Mouse (Mus musculus): ENCODE results near the gene Nudt9.

The Nudt9 gene

DNA sequence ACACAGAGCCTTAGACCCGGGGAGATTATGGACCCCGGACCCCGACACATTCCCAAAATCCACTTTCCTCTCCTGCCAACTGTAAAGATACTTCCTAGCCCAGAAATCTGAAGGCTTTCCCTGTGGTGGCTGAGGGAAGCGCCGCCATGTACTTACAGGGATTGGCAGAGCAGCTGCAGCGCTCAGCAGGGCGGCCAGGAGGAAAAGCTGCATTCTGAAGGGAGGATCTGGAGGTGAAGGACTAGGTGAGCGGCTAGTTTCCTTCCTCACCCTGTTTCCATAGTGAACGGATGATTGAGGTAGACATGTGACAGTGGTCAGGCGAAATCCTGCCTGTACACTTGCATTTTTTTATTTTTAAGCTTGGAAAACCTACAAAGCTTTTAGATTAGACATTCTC lies 30.3 kb downstream of the Nudt9 start:
- DNase-seq (ENCODE audit: low spot score in 2 of 2), result no peak

DNA sequence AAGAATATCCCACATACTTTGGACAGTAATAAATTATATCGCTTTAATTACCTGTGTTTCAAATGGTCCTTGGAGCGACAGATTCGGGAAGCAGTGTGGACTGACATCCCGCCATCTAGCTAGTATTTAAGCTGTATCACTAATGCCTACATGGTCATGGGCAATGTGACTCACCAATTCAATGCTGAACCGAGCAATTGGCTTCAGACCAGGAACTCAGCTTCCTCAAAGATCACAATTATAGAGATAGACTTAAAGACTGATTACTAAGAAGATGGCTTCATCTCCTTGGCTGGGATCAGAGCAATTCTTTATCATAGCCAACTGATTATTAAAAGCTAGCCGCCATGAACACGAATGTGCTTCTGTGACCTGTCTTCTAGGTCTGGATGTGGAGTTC lies 31.4 kb downstream of the Nudt9 start, which contains the start of gene Gm17660:
Gene Gm17660 (minus strand): TSS at position 101 of the 400 bp plus-strand sequence.
- DNase-seq (ENCODE audit: low spot score in 2 of 2), result no peak

DNA sequence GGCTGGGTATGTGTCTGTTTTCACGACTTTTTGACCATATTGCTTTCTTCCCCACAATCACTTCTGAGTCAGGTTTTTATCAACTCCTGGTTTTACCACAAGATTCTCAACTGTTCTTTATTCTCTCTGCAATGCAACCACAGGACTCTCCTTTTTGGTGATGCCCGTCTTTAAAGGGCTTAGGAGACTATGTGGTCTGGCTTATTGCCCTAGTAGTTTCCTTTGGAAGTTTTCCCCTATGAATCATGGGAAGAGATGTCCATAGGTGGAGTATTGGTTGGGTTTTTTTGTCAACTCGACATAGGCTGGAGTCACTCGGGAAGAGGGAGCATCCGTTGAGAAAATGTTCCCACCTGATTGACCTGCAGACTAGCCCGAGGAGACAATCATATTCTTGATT lies 34.6 kb downstream of the Nudt9 start:
- DNase-seq (ENCODE audit: low spot score in 2 of 2), result no peak

DNA sequence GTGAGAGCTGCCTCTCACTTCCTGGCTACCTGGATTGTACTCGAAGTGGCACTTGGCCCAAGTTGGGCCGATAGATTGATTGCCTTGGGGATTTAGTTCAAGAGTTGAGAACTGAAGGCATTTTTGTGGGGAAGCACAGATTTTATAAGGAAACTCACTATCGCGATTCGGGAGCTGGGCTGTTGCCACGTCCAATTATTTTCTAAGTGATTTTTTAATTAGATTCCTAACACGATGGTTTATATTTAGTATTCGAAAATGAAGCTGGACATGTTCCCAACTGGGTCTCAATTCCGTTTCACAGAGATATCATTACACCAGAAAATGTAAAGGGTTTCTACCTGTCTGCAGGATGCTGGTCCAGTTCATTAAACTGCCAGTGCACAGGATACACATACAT lies 39.3 kb downstream of the Nudt9 start:
- no peak for DNase-seq (ENCODE audit: low spot score in 2 of 2)

DNA sequence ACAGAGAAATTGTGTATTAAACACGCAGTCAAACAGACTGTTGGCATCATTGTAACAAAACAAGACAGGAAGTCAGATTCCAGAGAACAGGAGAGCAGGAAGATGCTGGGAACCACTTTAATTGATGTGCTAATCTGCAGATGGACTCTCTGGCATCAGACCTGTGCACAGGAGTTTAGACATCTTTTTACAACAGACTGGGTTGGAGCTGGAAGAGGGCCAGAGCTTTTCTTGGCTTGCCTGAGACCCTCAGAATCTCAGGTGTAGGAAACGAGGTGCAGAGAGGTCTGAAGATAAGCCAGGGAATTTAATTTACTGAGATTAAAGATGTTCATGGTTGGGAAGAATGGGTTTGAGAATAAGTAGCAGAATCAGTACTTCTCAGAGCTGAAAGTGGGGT lies 43.6 kb downstream of the Nudt9 start:
- no peak for DNase-seq (ENCODE audit: low spot score in 2 of 2)

DNA sequence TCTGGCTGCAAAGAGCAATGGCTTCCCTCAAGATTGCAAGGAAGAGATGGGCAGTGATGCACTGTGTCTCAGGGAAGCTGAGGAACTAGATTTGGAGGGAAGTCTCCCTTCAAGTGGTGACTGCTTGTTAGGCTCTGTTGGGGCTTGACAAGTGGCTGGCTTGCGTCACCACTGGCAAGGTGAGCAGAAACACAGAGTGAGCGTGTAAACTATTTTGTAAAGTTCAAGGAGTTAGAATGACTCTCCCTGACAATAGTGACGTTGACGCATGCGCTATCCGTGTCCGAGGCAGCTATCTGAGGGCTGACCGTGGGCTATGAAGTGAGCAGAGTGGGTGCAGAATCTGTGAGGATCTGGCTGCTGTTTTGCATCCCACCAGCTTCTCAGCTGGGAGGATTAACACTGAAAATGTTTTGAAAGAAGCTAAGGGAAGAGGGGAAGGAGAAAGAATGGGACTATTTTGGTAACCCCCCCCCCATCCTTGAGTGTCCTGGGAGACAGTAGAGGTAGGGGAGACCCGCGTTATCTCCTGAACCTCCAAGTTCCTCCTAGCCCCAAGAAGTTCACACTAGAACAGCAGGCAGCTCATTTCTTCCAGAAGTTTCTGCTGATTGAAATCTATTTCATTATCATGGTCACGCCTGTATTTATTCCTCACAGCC lies 49.4 kb downstream of the Nudt9 start:
- DNase-seq (ENCODE audit: low spot score in 2 of 2), result no peak

DNA sequence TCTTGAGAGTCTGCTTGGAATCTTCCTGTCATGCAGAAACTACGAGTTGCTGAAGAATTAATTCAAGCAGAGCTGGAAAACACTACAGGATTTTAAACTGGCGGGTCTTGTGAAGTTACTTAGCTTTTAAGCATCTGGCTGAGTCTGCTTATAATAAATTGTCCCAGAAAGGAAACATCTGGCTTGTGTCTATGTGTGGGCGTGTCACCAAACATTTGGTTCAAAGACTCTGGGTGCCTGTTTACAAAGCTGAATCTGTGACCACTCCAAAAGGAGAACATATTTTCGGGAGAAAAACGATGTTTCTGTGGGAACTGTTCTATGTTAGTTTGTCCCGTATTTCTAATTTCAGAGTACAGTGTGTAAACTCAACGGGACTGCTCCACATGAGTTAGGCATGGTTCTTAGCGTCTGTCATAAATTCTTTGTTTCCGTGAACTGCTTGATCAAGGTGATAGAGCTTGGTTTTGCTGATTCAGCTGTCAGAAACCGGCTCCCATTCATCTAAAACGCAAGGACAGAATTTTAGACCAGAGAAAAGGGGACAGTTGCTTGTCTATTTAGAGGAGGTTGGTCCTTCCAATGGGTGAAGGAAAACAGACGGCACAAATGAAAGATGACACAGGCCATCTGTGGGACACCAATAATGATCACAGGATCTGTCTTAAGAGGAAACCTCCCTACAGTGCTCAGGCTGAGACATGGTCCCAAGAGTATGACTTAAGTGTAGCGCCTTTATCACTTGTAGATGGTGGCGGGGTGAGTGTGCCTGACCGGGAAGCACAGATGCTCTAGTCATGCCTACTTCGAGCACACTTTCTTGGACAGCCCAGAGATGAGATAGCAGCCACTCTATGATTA lies 50.2 kb downstream of the Nudt9 start:
- peak in 1 of 2 experiments; percentile 36 for DNase-seq (ENCODE audit: low spot score in 2 of 2)

DNA sequence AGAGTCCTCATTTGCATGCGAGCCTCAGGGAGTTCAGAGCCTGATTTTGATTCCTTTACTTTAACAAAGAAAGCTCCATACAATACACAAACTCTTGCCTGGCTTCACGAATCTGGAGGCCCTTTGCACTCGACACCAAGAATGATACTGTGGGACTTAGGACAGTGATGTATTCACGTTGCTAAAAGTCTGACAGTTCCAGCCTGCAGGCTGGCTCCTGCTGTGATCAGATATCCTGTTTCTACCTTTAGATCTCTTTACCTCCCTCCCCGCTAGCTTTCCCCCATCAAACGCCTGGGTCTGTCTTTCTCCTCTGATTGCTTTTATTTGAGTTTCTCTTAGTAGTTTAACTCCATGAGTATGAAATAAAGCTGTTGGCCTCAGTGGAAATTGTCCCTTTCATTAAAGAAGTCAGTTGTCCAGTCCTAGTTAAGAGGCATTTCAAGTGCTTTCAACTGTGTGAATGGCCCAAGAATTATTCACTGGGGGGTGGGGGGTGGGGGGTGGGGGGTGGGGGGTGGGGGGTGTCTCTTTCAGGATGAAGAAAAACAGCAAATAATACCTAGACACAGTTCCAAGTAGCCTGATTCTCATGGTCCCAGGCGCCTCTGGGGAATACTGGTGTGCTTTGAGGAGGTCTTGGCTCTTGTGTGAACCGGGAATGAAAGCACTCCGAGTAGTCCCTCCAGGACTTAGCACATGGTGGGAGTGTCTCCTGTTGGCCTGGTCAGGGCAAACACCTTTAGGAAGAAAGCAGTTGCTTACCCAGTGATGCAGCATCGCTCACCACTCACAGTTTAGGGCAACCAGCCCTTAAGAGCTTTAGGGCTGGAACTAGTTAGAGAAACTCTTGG lies 55.8 kb downstream of the Nudt9 start:
- DNase-seq (ENCODE audit: low spot score in 2 of 2), result no peak

DNA sequence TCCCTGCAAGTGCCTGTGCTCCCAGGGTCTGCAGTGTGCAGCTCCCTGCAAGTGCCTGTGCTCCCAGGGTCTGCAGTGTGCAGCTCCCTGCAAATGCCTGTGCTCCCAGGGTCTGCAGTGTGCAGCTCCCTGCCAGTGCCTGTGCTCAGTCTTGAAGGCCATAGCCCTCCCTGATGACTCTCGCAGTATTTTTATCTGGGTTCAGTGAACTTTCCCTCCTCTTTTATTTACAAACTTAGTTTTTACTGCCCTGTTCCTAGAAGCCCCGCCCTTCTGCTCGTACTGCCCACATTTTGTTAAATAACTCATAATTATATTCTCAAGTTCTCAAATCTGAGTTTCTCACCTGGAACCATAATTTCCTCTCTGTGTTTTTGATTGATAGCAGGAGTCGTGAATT lies 57.1 kb downstream of the Nudt9 start:
- no peak for DNase-seq (ENCODE audit: low spot score in 2 of 2)

DNA sequence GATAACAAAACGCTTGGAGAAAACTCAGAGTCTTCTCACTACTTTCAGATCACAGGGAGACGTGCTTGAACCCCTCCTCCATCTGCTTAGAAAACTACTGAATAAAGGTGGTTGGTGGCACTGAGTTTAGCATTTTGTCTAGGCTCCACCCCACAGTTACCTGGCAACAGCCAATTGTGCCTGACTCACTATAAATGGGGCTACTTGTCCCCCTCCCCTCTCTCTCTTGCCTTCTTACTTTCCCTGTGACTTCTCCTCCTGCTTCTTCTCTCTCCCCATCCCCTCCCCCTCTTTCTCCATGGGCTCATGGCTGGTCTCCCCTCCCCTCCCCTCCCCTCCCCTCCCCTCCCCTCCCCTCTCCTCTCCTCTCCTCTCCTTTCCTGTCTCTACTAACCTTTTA lies 58.0 kb downstream of the Nudt9 start:
- no peak for DNase-seq (ENCODE audit: low spot score in 2 of 2)

DNA sequence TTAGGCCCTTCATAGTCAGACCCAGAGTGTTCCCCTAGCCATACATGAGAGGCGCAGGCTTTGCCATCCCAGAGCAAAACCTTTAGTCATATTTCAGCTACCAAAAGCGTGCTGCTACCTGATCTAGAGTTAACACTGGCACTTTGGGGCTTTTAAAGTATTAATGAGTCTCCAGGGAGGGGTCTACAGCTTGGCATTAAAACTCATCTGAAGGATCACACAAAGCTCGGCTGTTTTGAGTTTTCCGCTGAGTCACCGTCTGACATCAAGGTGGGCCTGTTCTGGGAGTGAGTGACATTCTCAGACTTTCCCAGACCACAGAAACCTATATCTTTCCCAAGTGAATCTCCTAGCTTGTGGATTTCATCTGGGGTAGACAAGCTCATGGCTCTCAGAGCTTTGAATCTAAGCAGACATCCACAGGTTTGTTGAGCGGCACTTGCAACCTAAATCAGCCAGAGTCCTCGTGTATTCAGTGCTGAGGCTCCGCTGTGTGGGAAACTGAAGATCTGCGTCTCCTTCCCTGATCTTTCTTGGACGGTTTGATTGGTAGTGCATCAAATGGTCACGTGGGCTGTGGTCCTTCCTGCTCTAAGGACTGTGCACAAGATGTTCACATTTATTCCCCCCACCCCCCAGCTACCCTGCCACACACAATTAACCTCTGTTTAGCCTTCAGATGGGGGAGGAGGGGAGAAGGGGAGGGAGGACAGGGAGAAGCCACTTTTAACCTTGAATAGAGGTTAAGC lies 62.2 kb downstream of the Nudt9 start:
- DNase-seq (ENCODE audit: low spot score in 2 of 2), result no peak

DNA sequence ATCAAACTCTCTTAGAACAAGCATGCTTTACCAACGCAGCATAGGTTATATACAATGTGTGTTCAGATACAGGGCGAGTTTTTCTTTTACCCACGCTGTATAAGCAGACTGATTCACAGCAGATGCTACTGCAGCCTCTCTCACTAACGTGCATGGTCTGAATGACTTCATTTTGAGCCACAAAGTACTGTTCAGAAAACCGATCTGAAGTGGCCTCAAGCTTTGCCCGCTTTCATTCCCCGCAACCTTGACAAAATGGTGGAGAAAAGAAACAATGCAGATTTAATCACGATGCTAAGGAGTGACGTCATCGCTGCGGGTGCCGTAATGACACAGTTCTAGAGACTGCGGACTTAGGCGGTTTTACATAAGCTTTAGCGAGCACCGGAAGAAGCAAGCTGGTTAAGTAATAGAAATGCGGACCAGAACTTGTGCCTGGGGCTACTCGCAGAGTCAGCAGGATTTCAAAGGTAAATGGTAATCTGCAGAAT lies 62.8 kb downstream of the Nudt9 start:
- no peak for DNase-seq (ENCODE audit: low spot score in 2 of 2)

DNA sequence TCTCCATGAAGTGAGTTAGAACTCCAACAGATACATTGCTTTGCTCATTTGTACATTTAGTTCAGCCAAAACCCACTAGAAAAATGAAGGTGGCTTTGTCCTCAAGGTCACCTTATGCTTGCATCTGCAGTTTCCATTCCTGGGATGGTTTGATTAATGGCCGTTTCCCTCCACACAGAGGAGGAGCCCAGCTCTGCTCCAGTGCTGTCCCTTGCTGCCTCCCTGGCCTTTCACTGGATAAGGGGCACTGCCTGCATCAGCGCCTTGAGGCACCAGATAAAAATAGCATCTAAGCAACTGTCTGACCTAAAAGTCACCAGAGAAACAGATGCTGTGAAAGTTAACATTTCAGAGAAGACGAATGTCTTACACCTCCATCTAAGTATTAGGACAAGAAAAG lies 63.4 kb downstream of the Nudt9 start:
- DNase-seq (ENCODE audit: low spot score in 2 of 2), result no peak

DNA sequence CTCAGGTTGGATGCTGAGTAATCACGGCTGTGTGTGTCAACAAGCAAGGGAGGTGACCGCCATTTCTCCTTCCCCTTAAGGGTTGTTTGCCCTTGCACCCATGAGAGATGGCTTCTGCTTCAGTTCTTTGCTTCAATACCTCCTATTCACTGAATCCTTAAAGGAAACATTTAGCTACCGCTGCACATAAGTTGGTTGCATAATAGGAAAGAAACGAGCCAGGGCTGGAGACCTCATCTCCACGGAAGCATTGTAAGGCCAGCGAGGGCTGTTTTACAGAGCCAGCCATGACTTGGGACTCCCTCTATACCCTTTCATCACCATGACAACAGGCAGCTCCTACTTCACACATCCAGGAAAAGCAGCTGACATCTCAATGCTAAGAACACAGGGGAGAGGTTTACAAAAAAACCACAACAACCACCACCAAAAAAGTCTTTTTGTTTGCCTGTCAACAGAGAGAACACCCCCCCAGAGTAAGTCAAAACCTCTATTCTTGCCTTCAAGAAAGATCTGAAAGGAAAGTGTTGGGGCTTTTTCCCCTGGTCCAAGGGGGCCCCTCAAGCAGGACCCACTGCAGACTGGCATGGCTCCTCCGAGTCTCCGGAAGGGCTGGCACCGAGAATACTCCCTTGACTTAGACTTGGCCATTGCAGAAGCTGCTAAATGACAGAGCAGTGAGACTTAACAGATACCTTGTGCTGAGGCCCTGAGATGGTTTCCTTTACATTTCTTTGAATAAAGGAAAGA lies 64.2 kb downstream of the Nudt9 start:
- DNase-seq (ENCODE audit: low spot score in 2 of 2), result no peak

DNA sequence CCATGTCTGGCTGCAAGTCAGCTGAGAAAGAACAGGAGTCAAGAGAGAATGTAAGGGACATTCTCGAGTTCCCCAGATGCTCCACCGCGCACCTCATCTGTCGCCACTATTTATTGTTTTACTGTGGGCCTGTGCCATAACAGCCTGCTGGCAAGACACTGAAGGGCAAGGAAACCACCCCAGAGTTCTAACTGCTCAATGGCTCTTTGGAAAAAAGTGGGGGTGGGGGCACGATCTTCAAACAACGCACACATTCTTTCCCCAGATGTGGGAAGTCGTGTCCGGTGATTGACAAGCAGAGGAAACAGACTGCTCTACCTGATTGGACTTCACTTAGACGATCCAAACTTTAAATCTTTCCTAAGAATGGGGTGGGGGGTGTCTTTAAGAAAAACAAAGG lies 65.9 kb downstream of the Nudt9 start:
- no peak for DNase-seq (ENCODE audit: low spot score in 2 of 2)

DNA sequence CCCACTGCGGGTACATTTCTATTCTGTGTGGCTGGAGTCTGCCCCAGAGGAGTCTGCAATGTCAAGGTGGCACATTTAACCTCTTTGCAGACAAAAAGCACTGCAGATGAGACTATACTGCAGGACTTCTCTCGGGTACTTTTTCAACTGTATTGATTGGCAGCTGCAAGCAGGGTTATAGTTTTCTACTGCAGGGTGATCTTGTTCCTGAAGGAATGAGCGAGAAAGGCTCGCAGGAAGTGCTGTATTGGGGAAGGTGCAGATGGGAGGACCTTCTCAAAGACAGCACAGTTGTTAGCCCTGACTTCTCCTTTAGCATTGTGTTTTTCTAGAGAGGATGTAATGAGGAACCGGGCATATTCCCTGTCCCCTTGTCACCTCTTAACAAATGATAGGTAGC lies 66.4 kb downstream of the Nudt9 start:
- DNase-seq (ENCODE audit: low spot score in 2 of 2), result no peak

DNA sequence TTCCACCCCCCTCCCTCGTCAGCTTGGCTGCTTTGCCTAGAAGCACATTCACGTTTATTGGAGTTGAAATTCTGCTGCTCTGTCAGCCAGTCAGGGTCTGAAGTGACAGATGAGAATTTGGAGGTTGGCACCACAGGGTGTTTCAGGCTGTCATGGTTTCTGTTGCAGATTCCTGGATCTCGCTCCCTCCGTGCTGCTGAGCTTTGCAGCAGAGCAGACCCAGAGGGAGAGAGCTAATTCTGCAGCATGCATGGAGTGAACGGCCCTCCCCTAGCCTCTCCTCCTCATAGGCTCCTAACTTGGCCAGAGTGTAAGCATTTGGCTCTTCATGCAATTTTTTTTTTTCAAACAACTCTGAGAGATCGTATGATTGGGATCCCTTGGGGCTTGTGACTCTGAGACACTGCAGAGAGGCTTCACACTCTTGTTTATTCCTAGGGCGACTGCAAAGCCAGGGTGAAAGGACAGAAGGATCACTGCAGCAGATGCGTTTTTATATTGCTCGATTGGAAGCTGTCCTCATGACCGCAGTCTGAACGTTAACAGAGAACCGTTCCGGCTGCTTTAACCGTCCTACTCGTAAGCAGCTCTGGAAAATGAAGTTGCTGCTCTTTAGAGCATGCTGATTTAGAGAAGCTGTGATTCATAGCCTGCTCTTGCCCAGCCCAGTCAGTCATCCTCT lies 67.5 kb downstream of the Nudt9 start, which contains the start of gene Sparcl1:
Gene Sparcl1 (minus strand): TSS at position 243 of the 682 bp plus-strand sequence.
- no peak for DNase-seq (ENCODE audit: low spot score in 2 of 2)

Data from urinary bladder, postnatal 36 days (tissue).